Mouse (Mus musculus): Measurements from ENCODE around the gene Gm7534. TPM values are rescaled to one million over a fixed set of nuclear protein-coding genes. Genes with fewer than 3 reads are reported as not detected.

Gm7534 gene
- polyA plus RNA-seq (2014; fragmentation: Illumina TruSeq; extraction: RNeasy Lipid Tissue Mini Kit (QIAGEN cat#74804); ENCODE audit: low replicate concordance), result not detected

GRCm38 (mm10) chr4:134202904-134203303 is at the start of gene Gm7534:
Gene Gm7534, minus strand, starts transcription at chr4:134203004.

GRCm38 (mm10) chr4:134246719-134247258 is 44.0 kb upstream of the Gm7534 start, which contains the start of gene Gm30191:
Gene Gm30191, plus strand, starts transcription at chr4:134246935.

GRCm38 (mm10) chr4:134245148-134245843 is 42.5 kb upstream of the Gm7534 start, which contains the start of gene Zfp593:
Gene Zfp593, minus strand, starts transcription at chr4:134245592.

GRCm38 (mm10) chr4:134243516-134244250 is 40.9 kb upstream of the Gm7534 start, which contains the start of gene E130218I03Rik:
Gene E130218I03Rik, plus strand, starts transcription at chr4:134243662.

GRCm38 (mm10) chr4:134238279-134238651 is 35.5 kb upstream of the Gm7534 start, which contains the start of gene Cnksr1:
Gene Cnksr1, minus strand, starts transcription at chr4:134238399.

GRCm38 (mm10) chr4:134227194-134227593 is 24.4 kb upstream of the Gm7534 start, which contains the start of gene Catsper4:
Gene Catsper4, minus strand, starts transcription at chr4:134227383.

Other genes starting within 250 kb of the Gm7534 start
- 296 TPM for gene Hmgn2, start 234.4 kb downstream of the Gm7534 start, polyA plus RNA-seq (2014; fragmentation: Illumina TruSeq; extraction: RNeasy Lipid Tissue Mini Kit (QIAGEN cat#74804); ENCODE audit: low replicate concordance)
- gene Dhdds, start 202.1 kb downstream of the Gm7534 start, polyA plus RNA-seq (2014; fragmentation: Illumina TruSeq; extraction: RNeasy Lipid Tissue Mini Kit (QIAGEN cat#74804); ENCODE audit: low replicate concordance), result 10.2 TPM
- gene Lin28a, start 184.2 kb downstream of the Gm7534 start, polyA plus RNA-seq (2014; fragmentation: Illumina TruSeq; extraction: RNeasy Lipid Tissue Mini Kit (QIAGEN cat#74804); ENCODE audit: low replicate concordance), result not detected
- not detected for gene Zfp683, start 149.2 kb downstream of the Gm7534 start, polyA plus RNA-seq (2014; fragmentation: Illumina TruSeq; extraction: RNeasy Lipid Tissue Mini Kit (QIAGEN cat#74804); ENCODE audit: low replicate concordance)
- gene Crybg2, start 142.2 kb downstream of the Gm7534 start, polyA plus RNA-seq (2014; fragmentation: Illumina TruSeq; extraction: RNeasy Lipid Tissue Mini Kit (QIAGEN cat#74804); ENCODE audit: low replicate concordance), result 4.2 TPM
- 51.9 TPM for gene Cd52, start 107.9 kb downstream of the Gm7534 start, polyA plus RNA-seq (2014; fragmentation: Illumina TruSeq; extraction: RNeasy Lipid Tissue Mini Kit (QIAGEN cat#74804); ENCODE audit: low replicate concordance)
- gene Ubxn11, start 100.4 kb downstream of the Gm7534 start, polyA plus RNA-seq (2014; fragmentation: Illumina TruSeq; extraction: RNeasy Lipid Tissue Mini Kit (QIAGEN cat#74804); ENCODE audit: low replicate concordance), result not detected
- 1.7 TPM for gene Sh3bgrl3, start 74.2 kb downstream of the Gm7534 start, polyA plus RNA-seq (2014; fragmentation: Illumina TruSeq; extraction: RNeasy Lipid Tissue Mini Kit (QIAGEN cat#74804); ENCODE audit: low replicate concordance)
- 3.7 TPM for gene Cep85, start 15.9 kb downstream of the Gm7534 start, polyA plus RNA-seq (2014; fragmentation: Illumina TruSeq; extraction: RNeasy Lipid Tissue Mini Kit (QIAGEN cat#74804); ENCODE audit: low replicate concordance)
- not detected for gene Catsper4, start 24.4 kb upstream of the Gm7534 start, polyA plus RNA-seq (2014; fragmentation: Illumina TruSeq; extraction: RNeasy Lipid Tissue Mini Kit (QIAGEN cat#74804); ENCODE audit: low replicate concordance)
- gene Cnksr1, start 35.4 kb upstream of the Gm7534 start, polyA plus RNA-seq (2014; fragmentation: Illumina TruSeq; extraction: RNeasy Lipid Tissue Mini Kit (QIAGEN cat#74804); ENCODE audit: low replicate concordance), result 1.0 TPM
- gene E130218I03Rik, start 40.7 kb upstream of the Gm7534 start, polyA plus RNA-seq (2014; fragmentation: Illumina TruSeq; extraction: RNeasy Lipid Tissue Mini Kit (QIAGEN cat#74804); ENCODE audit: low replicate concordance), result not detected
- 0.22 TPM for gene Zfp593, start 42.6 kb upstream of the Gm7534 start, polyA plus RNA-seq (2014; fragmentation: Illumina TruSeq; extraction: RNeasy Lipid Tissue Mini Kit (QIAGEN cat#74804); ENCODE audit: low replicate concordance)
- not detected for gene Gm30191, start 43.9 kb upstream of the Gm7534 start, polyA plus RNA-seq (2014; fragmentation: Illumina TruSeq; extraction: RNeasy Lipid Tissue Mini Kit (QIAGEN cat#74804); ENCODE audit: low replicate concordance)
- not detected for gene Grrp1, start 51.1 kb upstream of the Gm7534 start, polyA plus RNA-seq (2014; fragmentation: Illumina TruSeq; extraction: RNeasy Lipid Tissue Mini Kit (QIAGEN cat#74804); ENCODE audit: low replicate concordance)
- gene Pdik1l, start 84.9 kb upstream of the Gm7534 start, polyA plus RNA-seq (2014; fragmentation: Illumina TruSeq; extraction: RNeasy Lipid Tissue Mini Kit (QIAGEN cat#74804); ENCODE audit: low replicate concordance), result 28.0 TPM
- 0.48 TPM for gene Trim63, start 112.1 kb upstream of the Gm7534 start, polyA plus RNA-seq (2014; fragmentation: Illumina TruSeq; extraction: RNeasy Lipid Tissue Mini Kit (QIAGEN cat#74804); ENCODE audit: low replicate concordance)
- 17.2 TPM for gene Slc30a2, start 140.2 kb upstream of the Gm7534 start, polyA plus RNA-seq (2014; fragmentation: Illumina TruSeq; extraction: RNeasy Lipid Tissue Mini Kit (QIAGEN cat#74804); ENCODE audit: low replicate concordance)
- gene Extl1, start 180.8 kb upstream of the Gm7534 start, polyA plus RNA-seq (2014; fragmentation: Illumina TruSeq; extraction: RNeasy Lipid Tissue Mini Kit (QIAGEN cat#74804); ENCODE audit: low replicate concordance), result not detected
- 19.8 TPM for gene Pafah2, start 193.3 kb upstream of the Gm7534 start, polyA plus RNA-seq (2014; fragmentation: Illumina TruSeq; extraction: RNeasy Lipid Tissue Mini Kit (QIAGEN cat#74804); ENCODE audit: low replicate concordance)

Data from small intestine, adult 10 weeks (tissue).